Mouse (Mus musculus) neutrophil, adult 65 days (primary cell): ENCODE data around the gene Ggact. TPM values are rescaled to one million over a fixed set of nuclear protein-coding genes. Genes with fewer than 3 reads are reported as not detected.

Source experiments
- total RNA-seq: library from RNA; stranded (reverse); gene quantifications from 2 replicates; pipeline ENCODE4 v1.2.4, GENCODE M21; 2023

The Ggact gene
- total RNA-seq: 0.35 TPM in 1 of 2 replicates, not detected in the other

GRCm38 (mm10) chr14:122913657-122914056, at the start of gene Ggact:
TSS of gene Ggact (minus strand) at chr14:122913757.

Other genes starting within 250 kb of the Ggact start
- gene Tmtc4, start 70.3 kb upstream of the Ggact start, total RNA-seq: 2.2 and 3.9 TPM in 2 replicates